Mouse (Mus musculus): ENCODE measurements at regions not wholly inside any gene's neighbourhood (a gene's known extent, or its start where the extent isn't known, plus 50 kb on each side); places are given as distances from the start of the nearest gene placed in this dataset.

DNA sequence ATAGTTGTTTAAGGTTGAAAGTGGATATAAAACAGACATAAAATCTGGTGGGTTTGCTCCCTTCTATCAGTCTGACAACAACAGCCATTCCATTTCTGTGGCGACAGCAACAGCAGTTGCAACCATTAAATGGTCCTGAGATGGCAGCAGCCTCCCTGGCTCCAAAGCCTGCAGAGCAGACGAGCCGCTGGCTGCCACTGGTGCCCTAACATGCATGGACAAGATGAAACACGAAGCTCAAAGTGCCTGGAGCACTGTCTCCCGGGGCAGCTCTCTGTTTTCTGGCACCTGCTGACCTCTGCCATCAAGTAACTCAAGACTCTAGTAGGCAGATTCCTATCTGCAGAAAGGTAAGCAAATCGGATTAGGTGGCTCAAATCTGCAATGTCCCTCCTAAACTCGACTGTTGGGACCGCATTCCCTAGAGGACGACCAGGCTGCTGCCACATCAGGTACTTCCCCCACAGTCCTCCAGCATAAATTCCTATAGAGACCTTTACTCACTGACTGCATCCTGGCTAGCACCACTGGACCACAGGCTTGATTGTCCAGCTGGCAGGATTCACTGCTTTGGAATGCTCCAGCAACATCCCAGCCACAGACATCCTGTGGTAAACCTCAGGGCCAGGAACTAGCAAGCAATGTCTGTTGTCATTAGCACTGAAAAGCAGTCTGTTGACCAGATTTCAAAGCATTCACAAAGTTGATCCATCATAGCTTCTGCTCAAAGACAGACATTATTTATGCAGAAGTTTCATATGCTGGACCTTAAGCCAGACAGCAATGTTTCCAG is 490.0 kb downstream of the Psat1 start:
- Histone ChIP-seq H3K27ac (ENCODE audit: insufficient read depth, low read depth, low read length) (no peak overlapping the region), H3K4me3 (ENCODE audit: insufficient read depth, low read length) (no peak overlapping the region), H3K4me1 (ENCODE audit: control insufficient read depth, insufficient read depth, low read length) (no peaks in the 10 kb centered on the region)
- TF ChIP-seq POLR2A (IDR thresholded peaks at IDR 0.05; ENCODE audit: borderline replicate concordance, low read depth, low read length) (no peak), CTCF (IDR thresholded peaks at IDR 0.05; ENCODE audit: low read depth, low read length) (no peak)

- Histone ChIP-seq H3K27ac (ENCODE audit: insufficient read depth, low read depth, low read length) (no peak overlapping the region), H3K4me3 (ENCODE audit: insufficient read depth, low read length) (no peak overlapping the region), H3K4me1 (ENCODE audit: control insufficient read depth, insufficient read depth, low read length) (no peaks in the 10 kb centered on the region)
- TF ChIP-seq CTCF (IDR thresholded peaks at IDR 0.05; ENCODE audit: low read depth, low read length) (no peak), POLR2A (IDR thresholded peaks at IDR 0.05; ENCODE audit: borderline replicate concordance, low read depth, low read length) (no peak)
Observed at GRCm38 (mm10) chr19:15448989-15449388, 498.1 kb downstream of the Psat1 start.

GRCm38 (mm10) chr19:15431798-15432197 is 515.3 kb downstream of the Psat1 start:
- H3K4me3 ChIP-seq (ENCODE audit: insufficient read depth, low read length): no peak overlapping the region
- no peaks in the 10 kb centered on the region for H3K4me1 ChIP-seq (ENCODE audit: control insufficient read depth, insufficient read depth, low read length)
- TF ChIP-seq CTCF (IDR thresholded peaks at IDR 0.05; ENCODE audit: low read depth, low read length) (no peak), POLR2A (IDR thresholded peaks at IDR 0.05; ENCODE audit: borderline replicate concordance, low read depth, low read length) (no peak)
- no peak overlapping the region for H3K27ac ChIP-seq (ENCODE audit: insufficient read depth, low read depth, low read length)

- Histone ChIP-seq H3K4me1 (ENCODE audit: control insufficient read depth, insufficient read depth, low read length) (no peaks in the 10 kb centered on the region), H3K27ac (ENCODE audit: insufficient read depth, low read depth, low read length) (no peak overlapping the region), H3K4me3 (ENCODE audit: insufficient read depth, low read length) (no peak overlapping the region)
- TF ChIP-seq POLR2A (IDR thresholded peaks at IDR 0.05; ENCODE audit: borderline replicate concordance, low read depth, low read length) (no peak), CTCF (IDR thresholded peaks at IDR 0.05; ENCODE audit: low read depth, low read length) (no peak)
Observed at GRCm38 (mm10) chr19:15421311-15421710, 525.8 kb downstream of the Psat1 start.

DNA sequence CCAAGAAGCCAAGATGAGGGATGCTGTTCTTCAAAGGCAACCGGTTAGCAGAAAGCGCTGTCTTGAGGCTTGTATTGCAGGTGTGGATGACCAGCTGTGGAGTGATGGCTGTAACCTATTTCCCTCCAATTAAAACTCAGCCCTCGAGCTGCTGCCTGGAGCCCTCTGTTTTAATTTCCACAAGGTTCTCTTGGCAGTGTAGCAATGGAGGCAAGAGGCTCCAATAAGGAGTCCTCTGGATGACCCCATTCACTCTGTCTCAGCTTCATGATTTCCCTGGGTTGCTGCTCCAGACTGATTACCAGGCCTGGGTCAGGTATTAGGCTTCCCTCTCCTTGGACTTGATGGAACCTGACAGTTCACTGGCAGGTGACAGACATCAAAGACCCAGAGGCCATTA is 548.5 kb downstream of the Psat1 start:
- H3K4me3 ChIP-seq (ENCODE audit: insufficient read depth, low read length): no peak overlapping the region
- TF ChIP-seq CTCF (IDR thresholded peaks at IDR 0.05; ENCODE audit: low read depth, low read length): no peak
- no peak for TF ChIP-seq POLR2A (IDR thresholded peaks at IDR 0.05; ENCODE audit: borderline replicate concordance, low read depth, low read length)
- no peaks in the 10 kb centered on the region for H3K4me1 ChIP-seq (ENCODE audit: control insufficient read depth, insufficient read depth, low read length)
- no peak overlapping the region for H3K27ac ChIP-seq (ENCODE audit: insufficient read depth, low read depth, low read length)

- H3K4me3 ChIP-seq (ENCODE audit: insufficient read depth, low read length): no peak overlapping the region
- H3K27ac ChIP-seq (ENCODE audit: insufficient read depth, low read depth, low read length): no peak overlapping the region
- TF ChIP-seq POLR2A (IDR thresholded peaks at IDR 0.05; ENCODE audit: borderline replicate concordance, low read depth, low read length): no peak
- no peak for TF ChIP-seq CTCF (IDR thresholded peaks at IDR 0.05; ENCODE audit: low read depth, low read length)
- no peaks in the 10 kb centered on the region for H3K4me1 ChIP-seq (ENCODE audit: control insufficient read depth, insufficient read depth, low read length)
Observed at GRCm38 (mm10) chr19:15371682-15372081, 575.5 kb downstream of the Psat1 start.

GRCm38 (mm10) chr19:15366951-15367350 is 580.2 kb downstream of the Psat1 start:
- no peak for TF ChIP-seq CTCF (IDR thresholded peaks at IDR 0.05; ENCODE audit: low read depth, low read length)
- TF ChIP-seq POLR2A (IDR thresholded peaks at IDR 0.05; ENCODE audit: borderline replicate concordance, low read depth, low read length): no peak
- Histone ChIP-seq H3K27ac (ENCODE audit: insufficient read depth, low read depth, low read length) (no peak overlapping the region), H3K4me1 (ENCODE audit: control insufficient read depth, insufficient read depth, low read length) (no peaks in the 10 kb centered on the region), H3K4me3 (ENCODE audit: insufficient read depth, low read length) (no peak overlapping the region)

- TF ChIP-seq POLR2A (IDR thresholded peaks at IDR 0.05; ENCODE audit: borderline replicate concordance, low read depth, low read length) (no peak), CTCF (IDR thresholded peaks at IDR 0.05; ENCODE audit: low read depth, low read length) (no peak)
- no peak overlapping the region for H3K4me3 ChIP-seq (ENCODE audit: insufficient read depth, low read length)
- no peak overlapping the region for H3K27ac ChIP-seq (ENCODE audit: insufficient read depth, low read depth, low read length)
- no peaks in the 10 kb centered on the region for H3K4me1 ChIP-seq (ENCODE audit: control insufficient read depth, insufficient read depth, low read length)
Observed at GRCm38 (mm10) chr19:15357181-15357580, 590.0 kb downstream of the Psat1 start.

- Histone ChIP-seq H3K4me1 (ENCODE audit: control insufficient read depth, insufficient read depth, low read length) (no peaks in the 10 kb centered on the region), H3K27ac (ENCODE audit: insufficient read depth, low read depth, low read length) (no peak overlapping the region), H3K4me3 (ENCODE audit: insufficient read depth, low read length) (no peak overlapping the region)
- TF ChIP-seq CTCF (IDR thresholded peaks at IDR 0.05; ENCODE audit: low read depth, low read length): no peak
- TF ChIP-seq POLR2A (IDR thresholded peaks at IDR 0.05; ENCODE audit: borderline replicate concordance, low read depth, low read length): no peak
Observed at GRCm38 (mm10) chr19:15348356-15348755, 598.8 kb downstream of the Psat1 start.

GRCm38 (mm10) chr19:15342229-15342628 is 604.9 kb downstream of the Psat1 start:
- Histone ChIP-seq H3K4me1 (ENCODE audit: control insufficient read depth, insufficient read depth, low read length) (no peaks in the 10 kb centered on the region), H3K4me3 (ENCODE audit: insufficient read depth, low read length) (no peak overlapping the region), H3K27ac (ENCODE audit: insufficient read depth, low read depth, low read length) (no peak overlapping the region)
- no peak for TF ChIP-seq POLR2A (IDR thresholded peaks at IDR 0.05; ENCODE audit: borderline replicate concordance, low read depth, low read length)
- no peak for TF ChIP-seq CTCF (IDR thresholded peaks at IDR 0.05; ENCODE audit: low read depth, low read length)
